In the genomic region with DNA sequence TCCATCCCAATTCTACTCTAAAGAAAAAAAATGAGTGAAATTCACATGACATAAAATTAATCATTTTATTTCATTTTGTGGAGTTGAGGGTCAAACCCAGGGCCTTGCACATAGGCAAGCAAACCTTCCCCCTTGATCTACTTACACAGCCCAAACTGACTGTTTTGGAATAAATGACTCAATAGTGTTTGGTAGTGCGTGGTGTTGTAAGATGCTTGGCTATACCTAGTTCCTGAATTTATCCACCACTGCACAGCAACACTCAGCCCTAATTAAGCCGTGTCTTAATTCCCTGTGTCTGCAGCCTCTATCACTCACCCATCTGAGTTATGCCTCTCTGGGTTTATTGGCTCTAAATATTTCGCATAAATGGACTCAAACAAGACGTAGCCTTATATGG, we compare ENCODE assay signal across 29 mouse cellular contexts. TPM values are rescaled to one million over a fixed set of nuclear protein-coding genes. Genes with fewer than 3 reads are reported as not detected.
DNase-seq lines count a peak whose midpoint lies in the region; ATAC-seq and TF ChIP-seq lines count a peak whose summit lies in the region.
"Had no signal": no experiment of that assay in that cellular context is flagged by ENCODE, and none has a peak within 500 bp of the region (broad histone marks: within the 10 kb centered on the region; RNA-seq: fewer than 3 reads in every experiment).

No protein-coding gene starts in this region.

- 44% methylated on average over 4 of the region's 4 CpGs for WGBS in bone marrow, adult 2 months
- 57% methylated on average over 4 of the region's 4 CpGs for WGBS in macrophage (ENCODE audit: missing documents)
- WGBS in thymus, adult 2 months, result 95% methylated on average over 4 of the region's 4 CpGs
- 95% methylated on average over 4 of the region's 4 CpGs for WGBS in hindbrain, embryonic 13.5 days

- ATAC-seq in hindbrain, embryonic 13.5 days (ENCODE audit: low FRiP score), result no peak
- ATAC-seq: forebrain, embryonic 15.5 days; hindbrain, postnatal 0 days; midbrain, embryonic 15.5 days had no signal

- TF ChIP-seq CTCF in bone marrow, adult 2 months (IDR thresholded peaks at IDR 0.05; ENCODE audit: control insufficient read depth, insufficient read depth, low read length), result no peak
- TF ChIP-seq CTCF in thymus, adult 2 months (IDR thresholded peaks at IDR 0.05; ENCODE audit: borderline replicate concordance, control insufficient read depth, extremely low read depth, insufficient read depth, low read length, poor library complexity), result no peak

- TF ChIP-seq POLR2A in bone marrow, adult 2 months (IDR thresholded peaks at IDR 0.05; ENCODE audit: borderline replicate concordance, control insufficient read depth, low read depth, low read length), result no peak
- no peak for TF ChIP-seq POLR2A in thymus, adult 2 months (IDR thresholded peaks at IDR 0.05; ENCODE audit: control insufficient read depth, extremely low read depth, insufficient read depth, low read length, poor library complexity)

- H3K9me3 ChIP-seq in hindbrain, embryonic 13.5 days, result no peaks in the 10 kb centered on the region
- H3K9me3 ChIP-seq: forebrain, embryonic 15.5 days; G1E; heart, embryonic 13.5 days; hindbrain, embryonic 10.5 days; intestine, embryonic 15.5 days; midbrain, embryonic 10.5 days; midbrain, embryonic 15.5 days had no signal

- H3K4me3 ChIP-seq in bone marrow, adult 2 months (replicated peaks; ENCODE audit: control insufficient read depth, low read depth, low read length), result no peak overlapping the region
- H3K4me3 ChIP-seq in macrophage (ENCODE audit: inconsistent target), result no peak overlapping the region
- no peak overlapping the region for H3K4me3 ChIP-seq in thymus, adult 2 months (ENCODE audit: control insufficient read depth, insufficient read depth, low read length)
- H3K4me3 ChIP-seq in hindbrain, embryonic 13.5 days, result no peak overlapping the region
- H3K4me3 ChIP-seq: forebrain, embryonic 15.5 days; heart, embryonic 13.5 days; hindbrain, embryonic 10.5 days; intestine, embryonic 15.5 days; midbrain, embryonic 10.5 days; midbrain, embryonic 15.5 days had no signal

- peak overlapping the region; percentile 12; the same call in 1 of the 2 replicates for H3K27ac ChIP-seq in bone marrow, adult 2 months (ENCODE audit: control insufficient read depth, insufficient read depth, low read depth, low read length, poor library complexity)
- H3K27ac ChIP-seq in macrophage, result peak overlapping the region; percentile 2; the same call in 1 of the 2 replicates
- H3K27ac ChIP-seq in thymus, adult 2 months (ENCODE audit: control insufficient read depth, insufficient read depth, low read length), result no peak overlapping the region
- no peak overlapping the region for H3K27ac ChIP-seq in hindbrain, embryonic 13.5 days
- H3K27ac ChIP-seq: forebrain, embryonic 15.5 days; heart, embryonic 13.5 days; hindbrain, embryonic 10.5 days; hindbrain, postnatal 0 days; liver, embryonic 14.5 days; midbrain, embryonic 10.5 days; midbrain, embryonic 15.5 days had no signal

- peak; percentile 53 for DNase-seq in lung, postnatal 36 days
- no peak for DNase-seq in lung, adult 18-20 months
- DNase-seq in splenic B cell, adult 2 months (ENCODE audit: low read depth, low spot score), result peak; percentile 82
- DNase-seq in thymus, adult 2 months, result no peak
- no peak for DNase-seq in spleen, adult 18-20 months
- DNase-seq: adrenal gland, postnatal 14 days; cerebellum, adult 2 months; cerebellum, postnatal 25 days; gastrocnemius, postnatal 25 days; heart, postnatal 10 days; kidney, adult 2 months; kidney, postnatal 36 days; layer of hippocampus, postnatal 36 days; left cerebral cortex, postnatal 4 days; lung, postnatal 4 days; right cerebral cortex, adult 18-20 months; thymus, postnatal 25 days had no signal

- peaks cover 6% of the 10 kb centered on the region; the same call in 1 of the 2 replicates for H3K4me1 ChIP-seq in bone marrow, adult 2 months (ENCODE audit: control insufficient read depth, insufficient read depth, low read length)
- H3K4me1 ChIP-seq in thymus, adult 2 months (replicated peaks; ENCODE audit: control insufficient read depth, insufficient read depth, low read length), result peaks cover 21% of the 10 kb centered on the region
- peaks cover 8% of the 10 kb centered on the region; the same call in 1 of the 2 replicates for H3K4me1 ChIP-seq in hindbrain, embryonic 13.5 days (replicated peaks)
- H3K4me1 ChIP-seq: forebrain, embryonic 15.5 days; midbrain, embryonic 15.5 days had no signal

- H3K36me3 ChIP-seq in macrophage (ENCODE audit: inconsistent target), result no peaks in the 10 kb centered on the region
- H3K36me3 ChIP-seq in splenic B cell, adult 2 months (ENCODE audit: control insufficient read depth, insufficient read depth, low read length, poor library complexity, severe bottlenecking), result no peaks in the 10 kb centered on the region
- H3K36me3 ChIP-seq in thymus, adult 2 months (ENCODE audit: control insufficient read depth, insufficient read depth, low read length), result no peaks in the 10 kb centered on the region
- H3K36me3 ChIP-seq in hindbrain, embryonic 13.5 days, result no peaks in the 10 kb centered on the region
- H3K36me3 ChIP-seq: forebrain, embryonic 15.5 days; G1E; heart, embryonic 13.5 days; hindbrain, embryonic 10.5 days; intestine, embryonic 15.5 days; midbrain, embryonic 10.5 days; midbrain, embryonic 15.5 days had no signal

- H3K9ac ChIP-seq in hindbrain, embryonic 13.5 days, result no peak overlapping the region
- H3K9ac ChIP-seq: forebrain, embryonic 15.5 days; heart, embryonic 13.5 days; intestine, embryonic 15.5 days; liver, embryonic 14.5 days; midbrain, embryonic 15.5 days had no signal

- no peaks in the 10 kb centered on the region for H3K79me2 ChIP-seq in macrophage (ENCODE audit: inconsistent target)

- no peak overlapping the region for H3K4me2 ChIP-seq in hindbrain, embryonic 13.5 days
- H3K4me2 ChIP-seq: forebrain, embryonic 15.5 days; heart, embryonic 13.5 days; intestine, embryonic 15.5 days; midbrain, embryonic 15.5 days had no signal

- H3K27me3 ChIP-seq in splenic B cell, adult 2 months (ENCODE audit: control insufficient read depth, insufficient read depth, low read length, poor library complexity, severe bottlenecking), result no peaks in the 10 kb centered on the region
- H3K27me3 ChIP-seq in thymus, adult 2 months (ENCODE audit: control insufficient read depth, insufficient read depth, low read length), result no peaks in the 10 kb centered on the region
- H3K27me3 ChIP-seq in hindbrain, embryonic 13.5 days, result peaks cover 10% of the 10 kb centered on the region
- H3K27me3 ChIP-seq: forebrain, embryonic 15.5 days; heart, embryonic 13.5 days; intestine, embryonic 15.5 days; midbrain, embryonic 15.5 days had no signal

RNA-seq across cellular contexts. Expression of a gene that starts 30.0 kb away (rescaled TPM):
- polyA plus RNA-seq in bone marrow, adult 2 months (2011; ENCODE audit: insufficient read depth, insufficient read length, low replicate concordance, missing spikeins), result 11.4 and 18.1 TPM in 2 replicates
- 1,000 to 10,000 TPM in 4 of 26 experiments, 100 to 1,000 TPM in 22; 236 to 1,218 (median 566) TPM for total RNA-seq in macrophage (2018; cell fraction: chromatin; rRNA removed)
- total RNA-seq in macrophage (2018; cell fraction: cytosol; rRNA removed), result 100 to 1,000 TPM in 10 of 26 experiments, 10 to 100 TPM in 16; 60.5 to 237 (median 89.4) TPM
- total RNA-seq in macrophage (2018; cell fraction: nucleus; rRNA removed), result 100 to 1,000 TPM; 208 to 665 (median 325) TPM
- polyA plus RNA-seq in macrophage (2018), result 43.7 to 63.0 TPM (median 46.1 TPM) in 3 replicates
- 69.0 and 73.0 TPM in 2 replicates for polyA plus RNA-seq in thymus, adult 2 months (2012; rRNA removed)
- 2.6 and 3.4 TPM in 2 replicates for polyA plus RNA-seq in hindbrain, embryonic 13.5 days (2015; fragmentation: Nextera tagmentation; extraction: Ambion mirVana)

RNA-seq across cellular contexts. Expression of a gene that starts 37.1 kb away (rescaled TPM):
- polyA plus RNA-seq in bone marrow, adult 2 months (2011; ENCODE audit: insufficient read depth, insufficient read length, low replicate concordance, missing spikeins), result 43.0 and 58.1 TPM in 2 replicates
- total RNA-seq in macrophage (2018; cell fraction: chromatin; rRNA removed), result 100 to 1,000 TPM in 16 of 26 experiments, 10 to 100 TPM in 10; 32.5 to 233 (median 114) TPM
- total RNA-seq in macrophage (2018; cell fraction: cytosol; rRNA removed), result 100 to 1,000 TPM in 17 of 26 experiments, 10 to 100 TPM in 9; 77.9 to 145 (median 110) TPM
- total RNA-seq in macrophage (2018; cell fraction: nucleus; rRNA removed), result 100 to 1,000 TPM in 24 of 26 experiments, 10 to 100 TPM in 2; 40.1 to 232 (median 163) TPM
- 78.3 to 104 TPM (median 84.9 TPM) in 3 replicates for polyA plus RNA-seq in macrophage (2018)
- 35.2 and 39.9 TPM in 2 replicates for polyA plus RNA-seq in thymus, adult 2 months (2012; rRNA removed)
- 11.5 and 12.3 TPM in 2 replicates for polyA plus RNA-seq in hindbrain, embryonic 13.5 days (2015; fragmentation: Nextera tagmentation; extraction: Ambion mirVana)

Comparison
In these comparisons a context has a peak if more than half of its experiments do, and no peak if none do; other contexts are left out.
1. DNase-seq: peak in lung, postnatal 36 days (single experiment) and splenic B cell, adult 2 months (single experiment); none in lung, adult 18-20 months (0 of 2), thymus, adult 2 months (single experiment) and spleen, adult 18-20 months (0 of 2).
2. H3K27ac ChIP-seq: peak in bone marrow, adult 2 months (single experiment) and macrophage (single experiment); none in thymus, adult 2 months (single experiment) and hindbrain, embryonic 13.5 days (single experiment).